Mouse (Mus musculus): Measurements from ENCODE around the gene Eif2s1.
"Not testable (repeated sequence)": the region's sequence is repeated elsewhere in the genome, so short reads cannot be mapped to it uniquely, and the experiment has no call there.

Eif2s1 gene

GRCm38 (mm10) chr12:78916278-78916677 is 54.7 kb downstream of the Eif2s1 start:
- DNase-seq, result no peak

GRCm38 (mm10) chr12:78918227-78919078 is 56.8 kb downstream of the Eif2s1 start:
- peak; percentile 85 for DNase-seq

- DNase-seq, result peak; percentile 61
Observed at GRCm38 (mm10) chr12:78919079-78919712, 57.6 kb downstream of the Eif2s1 start.

- no peak for DNase-seq
Observed at GRCm38 (mm10) chr12:78921421-78921820, 59.8 kb downstream of the Eif2s1 start.

GRCm38 (mm10) chr12:78922058-78922457 is 60.4 kb downstream of the Eif2s1 start:
- no peak for DNase-seq

- not testable (repeated sequence) for DNase-seq
Observed at GRCm38 (mm10) chr12:78922977-78923376, 61.4 kb downstream of the Eif2s1 start.

GRCm38 (mm10) chr12:78923539-78924189 is 62.0 kb downstream of the Eif2s1 start:
- no peak for DNase-seq

- DNase-seq, result no peak
Observed at GRCm38 (mm10) chr12:78927287-78927686, 65.7 kb downstream of the Eif2s1 start.

GRCm38 (mm10) chr12:78929900-78930299 is 68.3 kb downstream of the Eif2s1 start:
- DNase-seq, result no peak

GRCm38 (mm10) chr12:78936494-78936893 is 74.9 kb downstream of the Eif2s1 start:
- DNase-seq, result no peak
